Mouse (Mus musculus) liver, embryonic 15.5 days (tissue): ENCODE results near the gene Unc13c. TPM values are rescaled to one million over a fixed set of nuclear protein-coding genes. Genes with fewer than 3 reads are reported as not detected.

Experiments
- ATAC-seq: fragments of 200-750 bp; cut with Nextera tagmentation; 2 replicates; pipeline ENCODE4 v1.8.0; 2017; ENCODE audit warnings: moderate number of reproducible peaks, mild to moderate bottlenecking, moderate library complexity; ENCODE audit not compliant: insufficient read depth
- H3K27ac ChIP-seq: fragments of 300-500 bp; sonication (generic); replicated peaks from 2 replicates; pipeline ENCODE4 v1.5.1; 2015; ENCODE audit warnings: mild to moderate bottlenecking, inconsistent platforms
- H3K27me3 ChIP-seq: fragments of 300-500 bp; sonication (generic); 2 replicates; pipeline ENCODE4 v1.6.1; 2015; ENCODE audit warnings: mild to moderate bottlenecking, inconsistent platforms
- H3K36me3 ChIP-seq: fragments of 300-500 bp; sonication (generic); replicated peaks from 2 replicates; pipeline ENCODE4 v1.6.1; 2015; ENCODE audit warnings: moderate library complexity, mild to moderate bottlenecking, inconsistent platforms
- H3K4me1 ChIP-seq: fragments of 300-500 bp; sonication (generic); replicated peaks from 2 replicates; pipeline ENCODE4 v1.6.1; 2015; ENCODE audit warnings: inconsistent platforms
- H3K4me2 ChIP-seq: fragments of 300-500 bp; sonication (generic); 2 replicates; pipeline ENCODE4 v1.6.1; 2015; ENCODE audit warnings: moderate library complexity, mild to moderate bottlenecking, inconsistent platforms
- H3K4me3 ChIP-seq: fragments of 300-500 bp; sonication (generic); replicated peaks from 2 replicates; pipeline ENCODE4 v1.5.1; 2015; ENCODE audit warnings: mild to moderate bottlenecking, inconsistent platforms
- H3K9ac ChIP-seq: fragments of 300-500 bp; sonication (generic); 2 replicates; pipeline ENCODE4 v1.6.1; 2015; ENCODE audit warnings: moderate library complexity, mild to moderate bottlenecking, inconsistent platforms
- H3K9me3 ChIP-seq: fragments of 300-500 bp; sonication (generic); replicated peaks from 2 replicates; pipeline ENCODE4 v1.6.1; 2016; ENCODE audit warnings: inconsistent platforms
- WGBS: fragments of 180-500 bp; shearing (Covaris S2); methylation state at CpG from one replicate; pipeline ENCODE4 v1.1.7; 2015; ENCODE audit warnings: mixed read lengths; ENCODE audit not compliant: insufficient replicate concordance; 5-methylcytosine and 5-hydroxymethylcytosine counted together
- polyA plus RNA-seq: library from polyadenylated mRNA; unstranded; fragments of >200 nt; fragmentation: Nextera tagmentation; extraction: Ambion mirVana; gene quantifications from 2 replicates; pipeline ENCODE4 v1.2.1, GENCODE M21; 2015

Unc13c gene
- polyA plus RNA-seq, 1 experiment from 2014 or later = 0.01 TPM

GRCm38 (mm10) chr9:73867410-73868067, 101.2 kb downstream of the Unc13c start:
- ATAC-seq = no peak
- H3K9ac ChIP-seq = no peak overlapping the region
- no peak overlapping the region for H3K27ac ChIP-seq

GRCm38 (mm10) chr9:73866666-73867065, 102.1 kb downstream of the Unc13c start:
- Histone ChIP-seq H3K9me3 (no peaks in the 10 kb centered on the region), H3K36me3 (no peaks in the 10 kb centered on the region), H3K4me1 (no peaks in the 10 kb centered on the region), H3K4me3 (no peak overlapping the region), H3K4me2 (no peak overlapping the region), H3K27me3 (no peaks in the 10 kb centered on the region), H3K27ac (no peak overlapping the region), H3K9ac (no peak overlapping the region)
- 59% methylated on average over 2 of the region's 2 CpGs for WGBS
- no peak for ATAC-seq

More at GRCm38 (mm10) chr9:73867410-73868067, 101.2 kb downstream of the Unc13c start:
- Histone ChIP-seq H3K4me2 (no peak overlapping the region), H3K27me3 (no peaks in the 10 kb centered on the region), H3K4me3 (no peak overlapping the region), H3K36me3 (no peaks in the 10 kb centered on the region), H3K9me3 (no peaks in the 10 kb centered on the region), H3K4me1 (no peaks in the 10 kb centered on the region)
- WGBS = 65% methylated on average over 2 of the region's 2 CpGs

GRCm38 (mm10) chr9:73859469-73859868, 109.3 kb downstream of the Unc13c start:
- H3K27me3 ChIP-seq = no peaks in the 10 kb centered on the region
- H3K9ac ChIP-seq = no peak overlapping the region
- H3K36me3 ChIP-seq = no peaks in the 10 kb centered on the region
- ATAC-seq = no peak
- 49% methylated on average over 3 of the region's 3 CpGs for WGBS
- no peak overlapping the region for H3K27ac ChIP-seq
- no peak overlapping the region for H3K4me3 ChIP-seq
- H3K4me2 ChIP-seq = no peak overlapping the region
- H3K9me3 ChIP-seq = no peaks in the 10 kb centered on the region
- H3K4me1 ChIP-seq = no peaks in the 10 kb centered on the region

- H3K36me3 ChIP-seq = no peaks in the 10 kb centered on the region
- H3K9ac ChIP-seq = no peak overlapping the region
- no peaks in the 10 kb centered on the region for H3K27me3 ChIP-seq
- no peaks in the 10 kb centered on the region for H3K4me1 ChIP-seq
- 38% methylated on average over 3 of the region's 3 CpGs for WGBS
- ATAC-seq = no peak
- no peak overlapping the region for H3K27ac ChIP-seq
- no peak overlapping the region for H3K4me3 ChIP-seq
- H3K9me3 ChIP-seq = no peaks in the 10 kb centered on the region
- no peak overlapping the region for H3K4me2 ChIP-seq
Measured at GRCm38 (mm10) chr9:73854281-73854680, 114.5 kb downstream of the Unc13c start.

- no peak overlapping the region for H3K27ac ChIP-seq
- H3K9me3 ChIP-seq = no peaks in the 10 kb centered on the region
- H3K36me3 ChIP-seq = no peaks in the 10 kb centered on the region
- H3K4me3 ChIP-seq = no peak overlapping the region
- WGBS = 47% methylated on average over 4 of the region's 4 CpGs
- no peaks in the 10 kb centered on the region for H3K27me3 ChIP-seq
- no peak overlapping the region for H3K4me2 ChIP-seq
- no peak for ATAC-seq
- H3K4me1 ChIP-seq = no peaks in the 10 kb centered on the region
- H3K9ac ChIP-seq = no peak overlapping the region
Measured at GRCm38 (mm10) chr9:73806681-73807080, 162.1 kb downstream of the Unc13c start.

GRCm38 (mm10) chr9:73774616-73775015, 194.2 kb downstream of the Unc13c start:
- Histone ChIP-seq H3K9me3 (no peaks in the 10 kb centered on the region), H3K27me3 (no peaks in the 10 kb centered on the region), H3K4me1 (no peaks in the 10 kb centered on the region), H3K4me3 (no peak overlapping the region), H3K9ac (no peak overlapping the region), H3K4me2 (no peak overlapping the region), H3K27ac (no peak overlapping the region), H3K36me3 (no peaks in the 10 kb centered on the region)
- no peak for ATAC-seq
- 47% methylated on average over 4 of the region's 4 CpGs for WGBS

- H3K4me3 ChIP-seq = no peak overlapping the region
- H3K9me3 ChIP-seq = no peaks in the 10 kb centered on the region
- H3K27me3 ChIP-seq = no peaks in the 10 kb centered on the region
- no peak for ATAC-seq
- H3K4me2 ChIP-seq = no peak overlapping the region
- no peaks in the 10 kb centered on the region for H3K36me3 ChIP-seq
- H3K9ac ChIP-seq = no peak overlapping the region
- no peak overlapping the region for H3K27ac ChIP-seq
- no peaks in the 10 kb centered on the region for H3K4me1 ChIP-seq
- 60% methylated on average over 2 of the region's 2 CpGs for WGBS
Measured at GRCm38 (mm10) chr9:73755185-73755584, 213.6 kb downstream of the Unc13c start.

- Histone ChIP-seq H3K4me2 (no peak overlapping the region), H3K9ac (no peak overlapping the region), H3K36me3 (no peaks in the 10 kb centered on the region), H3K4me1 (no peaks in the 10 kb centered on the region), H3K27ac (no peak overlapping the region), H3K4me3 (no peak overlapping the region), H3K9me3 (no peaks in the 10 kb centered on the region), H3K27me3 (no peaks in the 10 kb centered on the region)
- ATAC-seq = no peak
- 15% methylated on average over 3 of the region's 3 CpGs for WGBS
Measured at GRCm38 (mm10) chr9:73753480-73753879, 215.3 kb downstream of the Unc13c start.

- Histone ChIP-seq H3K4me1 (no peaks in the 10 kb centered on the region), H3K9ac (no peak overlapping the region), H3K4me2 (no peak overlapping the region), H3K27ac (no peak overlapping the region), H3K9me3 (no peaks in the 10 kb centered on the region), H3K36me3 (no peaks in the 10 kb centered on the region), H3K27me3 (no peaks in the 10 kb centered on the region), H3K4me3 (no peak overlapping the region)
- WGBS = 68% methylated on average over 1 of the region's 1 CpGs
- ATAC-seq = no peak
Measured at GRCm38 (mm10) chr9:73751344-73751743, 217.4 kb downstream of the Unc13c start.

- Histone ChIP-seq H3K9ac (no peak overlapping the region), H3K4me3 (no peak overlapping the region), H3K4me2 (no peak overlapping the region), H3K9me3 (no peaks in the 10 kb centered on the region), H3K27me3 (no peaks in the 10 kb centered on the region), H3K36me3 (no peaks in the 10 kb centered on the region), H3K4me1 (no peaks in the 10 kb centered on the region), H3K27ac (no peak overlapping the region)
- no peak for ATAC-seq
- 65% methylated on average over 7 of the region's 7 CpGs for WGBS
Measured at GRCm38 (mm10) chr9:73734446-73734845, 234.3 kb downstream of the Unc13c start.

- ATAC-seq = no peak
- 48% methylated on average over 6 of the region's 6 CpGs for WGBS
- Histone ChIP-seq H3K9me3 (no peaks in the 10 kb centered on the region), H3K36me3 (no peaks in the 10 kb centered on the region), H3K9ac (no peak overlapping the region), H3K4me3 (no peak overlapping the region), H3K4me2 (no peak overlapping the region), H3K4me1 (no peaks in the 10 kb centered on the region), H3K27ac (no peak overlapping the region), H3K27me3 (no peaks in the 10 kb centered on the region)
Measured at GRCm38 (mm10) chr9:73725717-73726662, 242.8 kb downstream of the Unc13c start.
